Comparison of ENCODE assay signal across 9 mouse cellular contexts in genomic region chr8:54486555-54487273, GRCm38 (mm10). TPM values are rescaled to one million over a fixed set of nuclear protein-coding genes. Genes with fewer than 3 reads are reported as not detected.
A peak's percentile ranks its signal among the peaks of the same experiment; 100 is the strongest.
DNase-seq lines count a peak whose midpoint lies in the region; ATAC-seq and TF ChIP-seq lines count a peak whose summit lies in the region.
"Had no signal": no experiment of that assay in that cellular context is flagged by ENCODE, and none has a peak within 500 bp of the region (broad histone marks: within the 10 kb centered on the region; RNA-seq: fewer than 3 reads in every experiment).

No protein-coding gene starts in this region.

- H3K4me2 ChIP-seq in heart, embryonic 14.5 days (ENCODE audit: low read length): peak overlapping the region; percentile 54
- peak overlapping the region; percentile 33 for H3K4me2 ChIP-seq in limb, embryonic 14.5 days (replicated peaks; ENCODE audit: low read depth, low read length, severe bottlenecking)
- H3K4me2 ChIP-seq in stomach, embryonic 15.5 days: peak overlapping the region; percentile 38

- TF ChIP-seq POLR2A in lung, adult 2 months (IDR thresholded peaks at IDR 0.05; ENCODE audit: borderline replicate concordance, extremely low read depth, low read depth, low read length): no peak
- TF ChIP-seq POLR2A in limb, embryonic 14.5 days (IDR thresholded peaks at IDR 0.05; ENCODE audit: borderline replicate concordance, extremely low read depth, insufficient read depth, insufficient read length): no peak

- peaks cover 2% of the 10 kb centered on the region; the same call in 1 of the 2 replicates for H3K4me1 ChIP-seq in lung, adult 2 months (ENCODE audit: control insufficient read depth, insufficient read depth, low read length)
- no peaks in the 10 kb centered on the region for H3K4me1 ChIP-seq in heart, embryonic 14.5 days (ENCODE audit: control insufficient read depth in 2 of 2, insufficient read depth in 2 of 2, low read length in 2 of 2)
- no peaks in the 10 kb centered on the region for H3K4me1 ChIP-seq in limb, embryonic 14.5 days (ENCODE audit: control insufficient read depth, insufficient read depth, low read length)
- no peaks in the 10 kb centered on the region for H3K4me1 ChIP-seq in stomach, embryonic 15.5 days

- H3K9ac ChIP-seq in heart, embryonic 14.5 days (ENCODE audit: low read length): 0 out of 2 replicates have a peak overlapping the region, but pooled peaks have one; percentile 18
- no peak overlapping the region for H3K9ac ChIP-seq in limb, embryonic 14.5 days (ENCODE audit: low read depth, low read length, severe bottlenecking)
- H3K9ac ChIP-seq in stomach, embryonic 15.5 days: no peak overlapping the region

- TF ChIP-seq CTCF in lung, adult 2 months (IDR thresholded peaks at IDR 0.05; ENCODE audit: insufficient read depth, low read length): no peak

- WGBS in lung, adult 2 months: 20% methylated on average over 19 of the region's 19 CpGs
- WGBS in heart, embryonic 14.5 days: 36% methylated on average over 19 of the region's 19 CpGs
- WGBS in limb, embryonic 14.5 days: 23% methylated on average over 19 of the region's 19 CpGs
- WGBS in stomach, embryonic 15.5 days: 38% methylated on average over 19 of the region's 19 CpGs

- peak overlapping the region; percentile 19 for H3K4me3 ChIP-seq in lung, adult 2 months (replicated peaks; ENCODE audit: extremely low read depth, low read depth, low read length)
- H3K4me3 ChIP-seq in heart, embryonic 14.5 days (ENCODE audit: control insufficient read depth in 1 of 2, insufficient read depth in 1 of 2, low read depth in 1 of 2, low read length in 2 of 2): peak overlapping the region; percentile 28 to 37
- peak overlapping the region; percentile 11 for H3K4me3 ChIP-seq in limb, embryonic 14.5 days (replicated peaks; ENCODE audit: low read length)
- H3K4me3 ChIP-seq in stomach, embryonic 15.5 days (replicated peaks): no peak overlapping the region
- H3K4me3 ChIP-seq: erythroblast, embryonic 14.5 days had no signal

- no peaks in the 10 kb centered on the region for H3K27me3 ChIP-seq in heart, embryonic 14.5 days (ENCODE audit: control insufficient read depth, insufficient read depth, low read length)
- no peaks in the 10 kb centered on the region for H3K27me3 ChIP-seq in limb, embryonic 14.5 days (ENCODE audit: control insufficient read depth, insufficient read depth, low read length)
- H3K27me3 ChIP-seq in stomach, embryonic 15.5 days (replicated peaks): no peaks in the 10 kb centered on the region

- no peaks in the 10 kb centered on the region for H3K36me3 ChIP-seq in heart, embryonic 14.5 days (ENCODE audit: control insufficient read depth, insufficient read depth, low read length)
- H3K36me3 ChIP-seq in limb, embryonic 14.5 days (ENCODE audit: control insufficient read depth, insufficient read depth, low read length): no peaks in the 10 kb centered on the region
- no peaks in the 10 kb centered on the region for H3K36me3 ChIP-seq in stomach, embryonic 15.5 days

- H3K9me3 ChIP-seq in heart, embryonic 14.5 days (ENCODE audit: control insufficient read depth, low read length): no peaks in the 10 kb centered on the region
- no peaks in the 10 kb centered on the region for H3K9me3 ChIP-seq in limb, embryonic 14.5 days (ENCODE audit: control insufficient read depth, low read length)
- no peaks in the 10 kb centered on the region for H3K9me3 ChIP-seq in stomach, embryonic 15.5 days

- peak overlapping the region; percentile 16 to 49; a peak in 2 of 4 replicates for H3K27ac ChIP-seq in heart, embryonic 14.5 days (replicated peaks in 1 of 2; ENCODE audit: control insufficient read depth in 1 of 2, insufficient read depth in 1 of 2, low read depth in 2 of 2, low read length in 2 of 2)
- H3K27ac ChIP-seq in limb, embryonic 14.5 days (replicated peaks; ENCODE audit: low read depth, low read length): no peak overlapping the region
- H3K27ac ChIP-seq in stomach, embryonic 15.5 days: no peak overlapping the region

- ATAC-seq in heart, embryonic 14.5 days (ENCODE audit: insufficient number of reproducible peaks, insufficient read depth, low FRiP score, low read depth): no peak; the same call in 1 of the 2 replicates
- no peak for ATAC-seq in limb, embryonic 14.5 days (ENCODE audit: low FRiP score, low read depth)
- ATAC-seq in stomach, embryonic 15.5 days (ENCODE audit: insufficient read depth, low FRiP score, low read depth): no peak

- DNase-seq in lung, adult 2 months: no peak
- no peak for DNase-seq in lung, postnatal 36 days
- no peak for DNase-seq in limb, embryonic 14.5 days (ENCODE audit: low spot score)
- DNase-seq in left cerebral cortex, adult 18-20 months (ENCODE audit: low spot score in 2 of 2): no peak
- DNase-seq in cerebellum, postnatal 25 days: no peak
- no peak for DNase-seq in spleen, postnatal 10 days (ENCODE audit: low spot score in 2 of 2)

RNA-seq across cellular contexts. Expression of gene Asb5, which starts 42.7 kb away (rescaled TPM):
- polyA plus RNA-seq in lung, adult 2 months (2012; rRNA removed): 0.65 and 7.8 TPM in 2 replicates
- polyA plus RNA-seq in heart, embryonic 14.5 days (2014; fragmentation: Nextera tagmentation; extraction: Ambion mirVana): 5.8 and 6.9 TPM in 2 replicates
- polyA plus RNA-seq in limb, embryonic 14.5 days (2012; rRNA removed): 1.2 and 1.3 TPM in 2 replicates
- polyA plus RNA-seq in limb, embryonic 14.5 days (2014; fragmentation: Nextera tagmentation; extraction: Ambion mirVana): 6.4 and 7.0 TPM in 2 replicates
- polyA plus RNA-seq in stomach, embryonic 15.5 days (2015; fragmentation: Nextera tagmentation; extraction: Ambion mirVana): 5.9 and 6.2 TPM in 2 replicates
- 1 to 10 TPM; 1.2 to 2.1 TPM for total RNA-seq in left cerebral cortex, adult 18-20 months (2021)
- polyA plus RNA-seq: erythroblast, embryonic 14.5 days had no signal

RNA-seq across cellular contexts. Expression of gene Spcs3, which starts 43.1 kb away (rescaled TPM):
- 6.6 and 13.4 TPM in 2 replicates for polyA plus RNA-seq in lung, adult 2 months (2012; rRNA removed)
- 56.6 and 61.5 TPM in 2 replicates for polyA plus RNA-seq in heart, embryonic 14.5 days (2014; fragmentation: Nextera tagmentation; extraction: Ambion mirVana)
- polyA plus RNA-seq in limb, embryonic 14.5 days (2012; rRNA removed): 35.0 and 39.7 TPM in 2 replicates
- 85.1 and 86.5 TPM in 2 replicates for polyA plus RNA-seq in limb, embryonic 14.5 days (2014; fragmentation: Nextera tagmentation; extraction: Ambion mirVana)
- polyA plus RNA-seq in stomach, embryonic 15.5 days (2015; fragmentation: Nextera tagmentation; extraction: Ambion mirVana): 101 and 121 TPM in 2 replicates
- total RNA-seq in left cerebral cortex, adult 18-20 months (2021): 10 to 100 TPM; 71.9 to 76.7 TPM

Comparison
In these comparisons a context has a peak if more than half of its experiments do, and no peak if none do; other contexts are left out.
1. H3K27ac ChIP-seq: peak in heart, embryonic 14.5 days (2 of 2); none in limb, embryonic 14.5 days (single experiment) and stomach, embryonic 15.5 days (single experiment).
2. Peak in every context shown above with its lines, with median percentiles within 50 percentile points of each other: H3K4me2 ChIP-seq.